Mouse (Mus musculus): Measurements from ENCODE around the gene Ttc12. TPM values are rescaled to one million over a fixed set of nuclear protein-coding genes. Genes with fewer than 3 reads are reported as not detected.

Ttc12 gene
- polyA plus RNA-seq, 1 experiment from 2014 or later: 0.09 TPM

GRCm38 (mm10) chr9:49442621-49443020, 43.4 kb downstream of the Ttc12 start:
- no peaks in the 10 kb centered on the region for H3K36me3 ChIP-seq (ENCODE audit: control insufficient read depth, insufficient read depth)
- H3K4me2 ChIP-seq (ENCODE audit: low read depth, low read length): no peak overlapping the region
- no peak overlapping the region for H3K4me3 ChIP-seq (ENCODE audit: low read depth, low read length)
- H3K9ac ChIP-seq (ENCODE audit: low read depth, low read length): no peak overlapping the region
- no peaks in the 10 kb centered on the region for H3K9me3 ChIP-seq (replicated peaks; ENCODE audit: control insufficient read depth, low read length)
- WGBS (ENCODE audit: insufficient replicate concordance): 56% methylated on average over 3 of the region's 3 CpGs
- no peaks in the 10 kb centered on the region for H3K27me3 ChIP-seq (ENCODE audit: control insufficient read depth, insufficient read depth, low read depth, low read length)
- ATAC-seq (ENCODE audit: low read depth): no peak
- H3K27ac ChIP-seq (ENCODE audit: low read length): no peak overlapping the region
- H3K4me1 ChIP-seq (ENCODE audit: control insufficient read depth, low read depth, low read length): no peaks in the 10 kb centered on the region

DNA sequence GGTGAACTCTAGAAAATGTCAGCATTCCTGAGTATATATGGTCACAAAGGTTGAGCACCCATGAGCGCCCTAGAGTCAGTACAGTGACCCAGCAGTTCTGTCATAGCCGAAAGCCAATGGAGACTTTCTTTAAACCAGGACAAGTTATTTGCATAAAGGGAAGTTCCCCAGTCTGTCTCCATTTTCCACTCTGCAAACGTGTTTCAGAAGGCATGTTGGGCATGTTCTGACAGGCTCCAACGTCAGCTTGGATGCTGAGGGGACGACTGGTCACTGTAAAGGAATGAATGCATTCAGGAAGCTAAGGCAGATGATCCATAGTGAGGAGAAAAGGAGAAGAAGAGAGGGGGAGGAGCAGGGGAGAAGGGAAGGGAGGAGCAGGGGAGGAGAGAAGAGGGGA, 58.5 kb downstream of the Ttc12 start:
- no peaks in the 10 kb centered on the region for H3K9me3 ChIP-seq (replicated peaks; ENCODE audit: control insufficient read depth, low read length)
- no peaks in the 10 kb centered on the region for H3K27me3 ChIP-seq (ENCODE audit: control insufficient read depth, insufficient read depth, low read depth, low read length)
- no peak overlapping the region for H3K27ac ChIP-seq (ENCODE audit: low read length)
- no peak for ATAC-seq (ENCODE audit: low read depth)
- H3K9ac ChIP-seq (ENCODE audit: low read depth, low read length): no peak overlapping the region
- no peaks in the 10 kb centered on the region for H3K36me3 ChIP-seq (ENCODE audit: control insufficient read depth, insufficient read depth)
- no peak overlapping the region for H3K4me3 ChIP-seq (ENCODE audit: low read depth, low read length)
- H3K4me1 ChIP-seq (ENCODE audit: control insufficient read depth, low read depth, low read length): no peaks in the 10 kb centered on the region
- no peak overlapping the region for H3K4me2 ChIP-seq (ENCODE audit: low read depth, low read length)
- WGBS (ENCODE audit: insufficient replicate concordance): 39% methylated on average over 5 of the region's 5 CpGs

DNA sequence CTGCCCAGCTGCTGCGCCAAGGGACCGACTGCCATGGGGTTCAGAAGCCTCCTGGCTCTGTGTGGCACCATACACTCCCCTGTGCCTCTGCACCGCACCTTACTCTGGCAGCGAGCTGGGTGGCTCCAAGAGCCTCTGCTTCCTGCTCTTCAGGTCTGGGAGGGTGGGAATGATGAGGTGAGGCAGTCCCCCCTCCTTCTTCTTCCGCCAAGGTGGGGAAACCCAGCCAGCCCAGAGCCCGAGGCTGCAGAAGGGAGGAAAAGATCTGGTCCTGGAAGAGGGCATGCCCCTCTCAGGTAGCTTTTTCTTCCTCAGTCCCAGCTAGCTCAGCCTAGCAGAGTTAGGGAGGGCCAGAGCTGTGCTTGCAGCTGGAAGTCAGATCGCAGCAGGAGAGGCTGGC, 59.1 kb downstream of the Ttc12 start, which contains the start of gene Ankk1:
TSS of gene Ankk1 (minus strand) at position 101 of the 400 bp plus-strand sequence.
- H3K4me2 ChIP-seq (ENCODE audit: low read depth, low read length): no peak within 1 kb of the TSS
- H3K27ac ChIP-seq (ENCODE audit: low read length): no peak within 1 kb of the TSS
- H3K9ac ChIP-seq (ENCODE audit: low read depth, low read length): no peak within 1 kb of the TSS
- no peak within 1 kb of the TSS for H3K4me3 ChIP-seq (ENCODE audit: low read depth, low read length)
- H3K9me3 ChIP-seq (replicated peaks; ENCODE audit: control insufficient read depth, low read length): no peaks in the 10 kb centered on the region
- H3K27me3 ChIP-seq (ENCODE audit: control insufficient read depth, insufficient read depth, low read depth, low read length): no peaks in the 10 kb centered on the region
- no peak for ATAC-seq (ENCODE audit: low read depth)
- H3K4me1 ChIP-seq (ENCODE audit: control insufficient read depth, low read depth, low read length): no peaks in the 10 kb centered on the region
- WGBS (ENCODE audit: insufficient replicate concordance): 58% methylated on average over 7 of the region's 7 CpGs
- no peaks in the 10 kb centered on the region for H3K36me3 ChIP-seq (ENCODE audit: control insufficient read depth, insufficient read depth)

GRCm38 (mm10) chr9:49425585-49425984, 60.4 kb downstream of the Ttc12 start:
- Histone ChIP-seq H3K9me3 (replicated peaks; ENCODE audit: control insufficient read depth, low read length) (no peaks in the 10 kb centered on the region), H3K36me3 (ENCODE audit: control insufficient read depth, insufficient read depth) (no peaks in the 10 kb centered on the region), H3K9ac (ENCODE audit: low read depth, low read length) (no peak overlapping the region), H3K27ac (ENCODE audit: low read length) (no peak overlapping the region), H3K4me1 (ENCODE audit: control insufficient read depth, low read depth, low read length) (no peaks in the 10 kb centered on the region), H3K4me3 (ENCODE audit: low read depth, low read length) (no peak overlapping the region), H3K4me2 (ENCODE audit: low read depth, low read length) (no peak overlapping the region), H3K27me3 (ENCODE audit: control insufficient read depth, insufficient read depth, low read depth, low read length) (no peaks in the 10 kb centered on the region)
- no peak for ATAC-seq (ENCODE audit: low read depth)
- WGBS (ENCODE audit: insufficient replicate concordance): 38% methylated on average over 1 of the region's 1 CpGs

DNA sequence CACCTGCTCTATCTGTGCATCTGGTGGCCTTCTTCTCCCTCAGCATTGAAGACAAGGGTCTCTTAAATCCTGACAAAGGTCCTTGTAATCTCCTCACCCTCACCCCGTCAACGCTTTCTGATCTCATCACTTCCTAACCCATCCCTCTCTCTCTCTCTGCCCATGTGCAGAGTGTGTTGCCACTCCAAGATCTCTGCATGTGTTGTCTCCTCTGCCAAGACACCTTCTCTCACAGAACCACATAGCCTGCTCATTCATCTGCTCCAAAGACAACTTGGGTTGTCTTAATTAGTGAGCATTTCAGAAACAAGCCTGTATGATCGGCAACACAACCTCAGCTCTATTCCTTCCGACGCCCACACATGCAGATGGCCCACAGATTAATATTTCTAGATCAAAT, 62.2 kb downstream of the Ttc12 start:
- WGBS (ENCODE audit: insufficient replicate concordance): 64% methylated on average over 5 of the region's 5 CpGs
- ATAC-seq (ENCODE audit: low read depth): no peak

DNA sequence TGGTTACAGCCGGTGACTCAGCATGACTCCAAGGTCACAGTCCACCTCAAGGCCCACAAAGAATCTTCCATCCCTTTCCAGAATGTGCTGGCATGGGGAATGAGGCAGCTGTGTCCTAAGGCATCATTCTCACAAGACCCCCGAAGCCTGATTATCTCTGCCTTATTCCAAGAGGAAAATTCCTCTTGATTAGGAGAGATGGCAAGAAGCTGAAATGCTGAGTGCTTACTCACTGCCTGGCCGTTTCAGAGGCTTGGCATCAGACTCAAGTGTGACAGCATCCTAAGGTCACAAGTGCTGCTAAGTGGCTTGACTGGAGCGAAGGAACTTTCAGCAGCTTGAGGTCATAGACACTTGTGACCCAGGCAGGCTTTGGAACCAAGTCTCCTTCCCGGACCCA, 75.4 kb downstream of the Ttc12 start:
- no peak overlapping the region for H3K9ac ChIP-seq (ENCODE audit: low read depth, low read length)
- ATAC-seq (ENCODE audit: low read depth): no peak
- 52% methylated on average over 5 of the region's 5 CpGs for WGBS (ENCODE audit: insufficient replicate concordance)
- no peaks in the 10 kb centered on the region for H3K4me1 ChIP-seq (ENCODE audit: control insufficient read depth, low read depth, low read length)
- H3K4me3 ChIP-seq (ENCODE audit: low read depth, low read length): no peak overlapping the region
- H3K27ac ChIP-seq (ENCODE audit: low read length): no peak overlapping the region
- H3K36me3 ChIP-seq (ENCODE audit: control insufficient read depth, insufficient read depth): no peaks in the 10 kb centered on the region
- no peak overlapping the region for H3K4me2 ChIP-seq (ENCODE audit: low read depth, low read length)
- no peaks in the 10 kb centered on the region for H3K27me3 ChIP-seq (ENCODE audit: control insufficient read depth, insufficient read depth, low read depth, low read length)
- H3K9me3 ChIP-seq (replicated peaks; ENCODE audit: control insufficient read depth, low read length): no peaks in the 10 kb centered on the region

More for the DNA sequence above, 62.2 kb downstream of the Ttc12 start:
- Histone ChIP-seq H3K27ac (ENCODE audit: low read length) (no peak overlapping the region), H3K4me2 (ENCODE audit: low read depth, low read length) (no peak overlapping the region), H3K4me1 (ENCODE audit: control insufficient read depth, low read depth, low read length) (no peaks in the 10 kb centered on the region), H3K9ac (ENCODE audit: low read depth, low read length) (no peak overlapping the region), H3K27me3 (ENCODE audit: control insufficient read depth, insufficient read depth, low read depth, low read length) (no peaks in the 10 kb centered on the region), H3K36me3 (ENCODE audit: control insufficient read depth, insufficient read depth) (no peaks in the 10 kb centered on the region), H3K9me3 (replicated peaks; ENCODE audit: control insufficient read depth, low read length) (no peaks in the 10 kb centered on the region), H3K4me3 (ENCODE audit: low read depth, low read length) (no peak overlapping the region)

DNA sequence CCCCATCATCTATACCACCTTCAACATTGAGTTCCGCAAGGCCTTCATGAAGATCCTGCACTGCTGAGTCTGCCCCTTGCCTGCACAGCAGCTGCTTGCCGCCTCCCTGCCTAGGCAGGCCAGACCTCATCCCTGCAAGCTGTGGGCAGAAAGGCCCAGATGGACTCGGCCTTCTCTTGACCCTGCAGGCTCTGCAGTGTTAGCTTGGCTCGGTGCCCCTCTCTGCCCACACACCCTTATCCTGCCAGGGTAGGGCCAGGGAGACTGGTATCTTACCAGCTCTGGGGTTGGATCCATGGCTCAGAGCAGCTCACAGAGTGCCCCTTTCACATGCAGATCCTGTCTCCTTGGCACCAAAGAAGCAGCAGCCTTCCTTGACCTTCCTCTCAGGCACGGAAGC, 79.0 kb downstream of the Ttc12 start:
- ATAC-seq (ENCODE audit: low read depth): no peak
- Histone ChIP-seq H3K4me1 (ENCODE audit: control insufficient read depth, low read depth, low read length) (no peaks in the 10 kb centered on the region), H3K9ac (ENCODE audit: low read depth, low read length) (no peak overlapping the region), H3K4me3 (ENCODE audit: low read depth, low read length) (no peak overlapping the region), H3K36me3 (ENCODE audit: control insufficient read depth, insufficient read depth) (no peaks in the 10 kb centered on the region), H3K4me2 (ENCODE audit: low read depth, low read length) (no peak overlapping the region), H3K9me3 (replicated peaks; ENCODE audit: control insufficient read depth, low read length) (no peaks in the 10 kb centered on the region), H3K27me3 (ENCODE audit: control insufficient read depth, insufficient read depth, low read depth, low read length) (no peaks in the 10 kb centered on the region), H3K27ac (ENCODE audit: low read length) (no peak overlapping the region)
- WGBS (ENCODE audit: insufficient replicate concordance): 63% methylated on average over 5 of the region's 5 CpGs

DNA sequence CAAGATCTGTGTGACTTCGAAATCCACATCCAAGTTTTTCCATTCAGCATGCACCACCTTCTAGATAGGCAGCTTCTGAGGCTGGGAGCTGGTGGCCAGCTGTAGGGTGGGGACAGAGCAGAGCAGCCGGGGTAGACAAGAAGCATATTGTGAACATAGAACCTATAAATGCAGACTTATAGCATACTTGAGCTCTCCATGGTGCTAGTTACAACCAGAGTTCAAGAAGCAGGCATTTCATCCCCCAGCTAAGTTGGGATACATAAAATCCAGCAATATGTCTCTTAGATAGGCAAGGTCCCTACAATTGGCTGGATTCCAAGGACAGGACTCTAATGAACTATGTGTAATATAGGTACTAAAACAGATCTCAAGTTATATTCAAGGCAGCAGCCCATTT, 82.3 kb downstream of the Ttc12 start:
- Histone ChIP-seq H3K27ac (ENCODE audit: low read length) (no peak overlapping the region), H3K27me3 (ENCODE audit: control insufficient read depth, insufficient read depth, low read depth, low read length) (no peaks in the 10 kb centered on the region), H3K4me3 (ENCODE audit: low read depth, low read length) (no peak overlapping the region), H3K9ac (ENCODE audit: low read depth, low read length) (no peak overlapping the region), H3K4me1 (ENCODE audit: control insufficient read depth, low read depth, low read length) (no peaks in the 10 kb centered on the region), H3K9me3 (replicated peaks; ENCODE audit: control insufficient read depth, low read length) (no peaks in the 10 kb centered on the region), H3K4me2 (ENCODE audit: low read depth, low read length) (no peak overlapping the region), H3K36me3 (ENCODE audit: control insufficient read depth, insufficient read depth) (no peaks in the 10 kb centered on the region)
- ATAC-seq (ENCODE audit: low read depth): no peak
- 40% methylated on average over 2 of the region's 2 CpGs for WGBS (ENCODE audit: insufficient replicate concordance)

- Histone ChIP-seq H3K27ac (ENCODE audit: low read length) (no peak overlapping the region), H3K9ac (ENCODE audit: low read depth, low read length) (no peak overlapping the region), H3K9me3 (replicated peaks; ENCODE audit: control insufficient read depth, low read length) (no peaks in the 10 kb centered on the region), H3K27me3 (ENCODE audit: control insufficient read depth, insufficient read depth, low read depth, low read length) (no peaks in the 10 kb centered on the region), H3K4me2 (ENCODE audit: low read depth, low read length) (no peak overlapping the region), H3K36me3 (ENCODE audit: control insufficient read depth, insufficient read depth) (no peaks in the 10 kb centered on the region), H3K4me3 (ENCODE audit: low read depth, low read length) (no peak overlapping the region), H3K4me1 (ENCODE audit: control insufficient read depth, low read depth, low read length) (no peaks in the 10 kb centered on the region)
- no peak for ATAC-seq (ENCODE audit: low read depth)
Observed at GRCm38 (mm10) chr9:49396006-49396405, 90.0 kb downstream of the Ttc12 start.

DNA sequence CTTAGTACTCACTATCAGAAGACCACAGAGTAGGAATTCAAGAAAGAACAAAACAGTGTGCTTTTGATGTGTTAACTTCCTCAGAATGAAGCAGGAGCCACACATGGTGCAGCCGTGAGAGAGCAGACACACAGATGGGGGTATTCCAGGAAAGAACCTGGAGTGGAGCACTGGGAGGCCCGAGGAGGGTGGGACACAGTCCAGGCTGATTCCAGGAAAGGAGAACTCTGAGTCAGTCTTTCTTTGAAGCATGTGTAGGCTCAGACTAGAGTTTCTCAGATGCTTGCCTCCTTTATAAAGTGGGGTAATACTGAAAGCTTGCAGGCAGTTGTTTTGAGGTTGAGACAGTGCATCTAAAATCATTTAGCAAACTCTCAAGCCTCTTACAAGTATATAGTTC, 93.8 kb downstream of the Ttc12 start:
- Histone ChIP-seq H3K9ac (ENCODE audit: low read depth, low read length) (no peak overlapping the region), H3K4me2 (ENCODE audit: low read depth, low read length) (no peak overlapping the region), H3K27ac (ENCODE audit: low read length) (no peak overlapping the region), H3K36me3 (ENCODE audit: control insufficient read depth, insufficient read depth) (no peaks in the 10 kb centered on the region), H3K4me1 (ENCODE audit: control insufficient read depth, low read depth, low read length) (no peaks in the 10 kb centered on the region), H3K4me3 (ENCODE audit: low read depth, low read length) (no peak overlapping the region), H3K27me3 (ENCODE audit: control insufficient read depth, insufficient read depth, low read depth, low read length) (no peaks in the 10 kb centered on the region), H3K9me3 (replicated peaks; ENCODE audit: control insufficient read depth, low read length) (no peaks in the 10 kb centered on the region)
- 28% methylated on average over 2 of the region's 2 CpGs for WGBS (ENCODE audit: insufficient replicate concordance)
- ATAC-seq (ENCODE audit: low read depth): no peak

Data from liver, embryonic 16.5 days (tissue).